Mouse (Mus musculus): ENCODE results near the gene Minos1.

Minos1 gene

GRCm38 (mm10) chr4:139057291-139057690, 73.6 kb downstream of the Minos1 start:
- DNase-seq = no peak

- no peak for DNase-seq
These were observed 75.2 kb downstream of the Minos1 start for GRCm38 (mm10) chr4:139055744-139056143.

DNA sequence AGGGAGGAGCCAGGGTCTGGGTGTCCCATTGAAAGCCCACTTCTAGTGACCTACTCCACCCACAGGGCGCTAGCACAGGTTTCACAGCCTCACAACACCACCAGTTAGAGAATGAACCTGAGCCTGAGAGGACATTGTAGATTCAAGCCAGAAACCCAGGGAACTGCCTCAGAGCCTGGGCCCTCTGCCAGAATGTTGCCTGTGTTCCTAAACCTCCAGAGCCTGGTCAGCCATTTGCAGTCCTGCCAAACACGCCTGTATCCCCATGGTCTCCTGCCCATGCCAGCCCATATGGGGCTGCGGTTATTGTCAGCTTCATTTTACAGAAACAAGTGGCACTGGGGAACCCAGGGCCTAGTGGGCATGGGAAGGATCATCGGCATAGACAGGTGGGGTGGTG, 75.6 kb downstream of the Minos1 start:
- DNase-seq = no peak

GRCm38 (mm10) chr4:139054300-139054923, 76.5 kb downstream of the Minos1 start:
- no peak for DNase-seq

DNA sequence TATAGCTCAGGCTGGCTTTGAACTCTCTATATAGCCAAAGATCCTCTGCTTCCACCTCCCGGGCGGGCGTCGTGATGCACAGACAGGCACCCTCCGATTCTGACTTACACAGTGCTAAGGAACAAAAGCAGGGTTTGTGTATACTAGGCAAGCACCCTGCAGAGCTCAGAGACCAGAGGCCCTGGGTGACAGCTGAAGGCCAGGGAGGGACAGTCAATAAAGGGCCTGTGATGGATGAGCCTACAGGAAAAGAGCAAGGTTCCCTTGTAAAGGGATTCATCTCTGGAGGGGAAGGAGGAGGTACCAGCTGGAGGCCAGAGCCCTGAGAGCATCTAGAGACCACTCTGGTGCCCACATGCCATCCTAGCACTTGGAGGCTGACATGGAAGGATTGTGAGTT, 77.5 kb downstream of the Minos1 start:
- DNase-seq = no peak

- DNase-seq = no peak
These were observed 78.1 kb downstream of the Minos1 start for GRCm38 (mm10) chr4:139052796-139053195.
